Mouse (Mus musculus) cortical plate, adult 2 months (tissue): ENCODE results near the gene Rps2.

ENCODE experiments used
- CTCF ChIP-seq: fragments of 200-500 bp; IDR thresholded peaks from 2 replicates; pipeline ENCODE4 v1.5.1; 2011; ENCODE audit warnings: mild to moderate bottlenecking, control low read depth, low read length; ENCODE audit not compliant: insufficient read depth; ENCODE audit errors: extremely low read depth
- POLR2A ChIP-seq: fragments of 200-500 bp; IDR thresholded peaks from 2 replicates; pipeline ENCODE4 v1.6.1; 2011; ENCODE audit warnings: mild to moderate bottlenecking, low read length, control low read depth; ENCODE audit not compliant: insufficient read depth; ENCODE audit errors: extremely low read depth

- TF ChIP-seq POLR2A: no peak
- no peak for TF ChIP-seq CTCF
Observed at GRCm38 (mm10) chr17:24769146-24769545, 51.2 kb downstream of the Rps2 start.
